Mouse (Mus musculus): ENCODE data around the gene Igsf8.

GRCm38 (mm10) chr1:172302851-172303250, 41.4 kb downstream of the Igsf8 start:
- no peak for TF ChIP-seq CTCF (IDR thresholded peaks at IDR 0.05; ENCODE audit: extremely low read depth, insufficient read depth, insufficient read length, insufficient replicate concordance)
- no peak for TF ChIP-seq POLR2A (IDR thresholded peaks at IDR 0.05; ENCODE audit: low read depth, low read length)
